Mouse (Mus musculus): ENCODE measurements around the gene Rcc1l. TPM values are rescaled to one million over a fixed set of nuclear protein-coding genes. Genes with fewer than 3 reads are reported as not detected.

Gene Rcc1l
- polyA plus RNA-seq, 1 experiment from 2014 or later: 22.9 TPM

DNA sequence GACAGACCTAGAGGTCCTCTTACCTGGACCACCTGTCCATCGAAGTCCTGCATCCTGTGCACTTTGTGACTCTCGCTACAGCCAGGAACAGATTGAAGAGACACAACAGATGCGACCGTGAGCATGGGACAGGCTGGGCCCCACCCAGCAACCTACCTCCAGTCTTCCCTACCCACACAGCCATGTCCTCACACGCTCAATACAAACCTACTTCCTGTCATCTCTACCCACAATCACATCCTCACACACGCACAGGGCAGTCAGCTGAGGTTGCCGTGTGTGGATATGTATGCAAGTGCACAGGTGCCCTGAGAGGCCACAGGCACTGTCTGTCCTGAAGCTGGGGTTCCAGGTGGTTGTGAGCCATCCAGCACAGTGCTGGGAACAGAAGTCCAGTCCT is 9.9 kb downstream of the Rcc1l start:
- peaks cover 41% of the 10 kb centered on the region for H3K36me3 ChIP-seq
- H3K4me1 ChIP-seq: no peaks in the 10 kb centered on the region; the same call in 1 of the 2 replicates
- no peak overlapping the region for H3K27ac ChIP-seq
- H3K9ac ChIP-seq: no peak overlapping the region
- H3K4me3 ChIP-seq: no peak overlapping the region
- no peaks in the 10 kb centered on the region for H3K27me3 ChIP-seq (replicated peaks)
- H3K4me2 ChIP-seq (replicated peaks): no peak overlapping the region
- 96% methylated on average over 7 of the region's 7 CpGs for WGBS
- H3K9me3 ChIP-seq: no peaks in the 10 kb centered on the region
- no peak for ATAC-seq (ENCODE audit: low FRiP score, low read depth)

DNA sequence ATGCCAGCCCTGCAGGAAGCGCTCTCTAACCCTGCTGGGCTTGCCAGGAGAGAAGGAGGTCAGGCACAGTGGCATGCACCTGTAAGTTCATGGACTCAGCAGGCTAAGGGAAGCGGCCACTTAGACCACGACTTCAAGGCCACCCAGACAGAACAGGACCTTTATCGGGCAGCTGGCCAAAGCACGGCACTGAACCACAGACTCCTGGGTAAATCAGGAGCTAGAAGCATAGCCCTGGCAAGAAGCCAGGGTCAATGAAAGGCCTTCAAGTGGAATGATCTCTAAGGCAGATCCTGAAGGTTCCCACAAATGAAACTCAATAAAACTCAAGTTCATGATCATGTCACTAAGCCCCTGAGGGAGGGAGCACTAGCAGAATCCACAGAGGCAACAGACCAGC is 11.9 kb downstream of the Rcc1l start:
- no peaks in the 10 kb centered on the region; the same call in 1 of the 2 replicates for H3K4me1 ChIP-seq
- no peak overlapping the region for H3K27ac ChIP-seq
- no peak overlapping the region for H3K9ac ChIP-seq
- no peaks in the 10 kb centered on the region for H3K27me3 ChIP-seq (replicated peaks)
- WGBS: 62% methylated on average over 5 of the region's 5 CpGs
- H3K9me3 ChIP-seq: no peaks in the 10 kb centered on the region
- H3K4me2 ChIP-seq (replicated peaks): no peak overlapping the region
- no peak for ATAC-seq (ENCODE audit: low FRiP score, low read depth)
- peaks cover 50% of the 10 kb centered on the region for H3K36me3 ChIP-seq
- H3K4me3 ChIP-seq: no peak overlapping the region

DNA sequence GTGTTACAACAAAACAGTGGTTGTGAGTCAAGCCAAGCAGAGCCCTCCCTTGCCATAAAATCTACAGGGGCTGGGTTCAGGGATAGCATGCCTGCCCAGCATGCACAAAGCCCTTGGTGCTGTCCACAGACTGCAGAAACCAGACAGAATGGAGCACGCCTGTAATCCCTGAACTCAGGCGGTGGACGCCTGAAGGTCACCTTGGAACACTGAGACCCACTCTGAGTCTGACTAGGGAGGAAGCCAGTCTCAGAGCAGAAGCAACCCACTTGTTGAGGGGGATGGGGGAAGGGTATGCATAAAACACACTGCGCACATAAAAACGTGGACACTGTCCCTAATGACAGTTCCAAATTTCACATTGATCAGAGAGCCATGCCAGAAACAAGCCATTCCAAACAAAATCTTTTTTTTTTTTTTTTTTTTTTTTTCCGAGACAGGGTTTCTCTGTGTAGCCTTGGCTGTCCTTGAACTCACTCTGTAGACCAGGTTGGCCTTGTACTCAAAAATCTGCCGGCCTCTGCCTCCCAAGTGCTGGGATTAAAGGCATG is 20.6 kb downstream of the Rcc1l start:
- H3K27ac ChIP-seq: no peak overlapping the region
- H3K27me3 ChIP-seq (replicated peaks): no peaks in the 10 kb centered on the region
- H3K9me3 ChIP-seq: no peaks in the 10 kb centered on the region
- H3K4me2 ChIP-seq (replicated peaks): no peak overlapping the region
- 93% methylated on average over 7 of the region's 7 CpGs for WGBS
- H3K36me3 ChIP-seq: peaks cover 74% of the 10 kb centered on the region
- no peaks in the 10 kb centered on the region for H3K4me1 ChIP-seq
- ATAC-seq (ENCODE audit: low FRiP score, low read depth): no peak
- H3K4me3 ChIP-seq: no peak overlapping the region
- H3K9ac ChIP-seq: no peak overlapping the region

DNA sequence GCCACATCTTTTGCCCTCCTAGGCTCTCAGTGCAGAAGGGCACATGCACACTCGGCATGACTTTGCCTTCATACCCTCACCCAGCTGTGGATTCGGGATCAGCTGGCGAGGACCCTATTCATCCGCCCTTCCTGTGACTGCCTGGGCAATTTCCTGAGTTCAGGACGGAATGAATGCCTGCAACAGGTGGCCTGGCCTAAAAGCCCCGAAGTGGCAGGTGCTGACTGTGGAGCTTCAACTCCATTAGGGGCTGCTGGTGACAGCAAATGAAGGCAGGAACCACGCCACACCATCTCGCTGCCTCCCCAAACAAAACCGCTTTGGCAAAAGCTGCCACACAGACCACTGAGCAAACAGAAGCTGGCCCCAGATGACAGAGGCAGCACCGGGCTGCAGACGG is 24.7 kb downstream of the Rcc1l start:
- no peaks in the 10 kb centered on the region for H3K4me1 ChIP-seq

DNA sequence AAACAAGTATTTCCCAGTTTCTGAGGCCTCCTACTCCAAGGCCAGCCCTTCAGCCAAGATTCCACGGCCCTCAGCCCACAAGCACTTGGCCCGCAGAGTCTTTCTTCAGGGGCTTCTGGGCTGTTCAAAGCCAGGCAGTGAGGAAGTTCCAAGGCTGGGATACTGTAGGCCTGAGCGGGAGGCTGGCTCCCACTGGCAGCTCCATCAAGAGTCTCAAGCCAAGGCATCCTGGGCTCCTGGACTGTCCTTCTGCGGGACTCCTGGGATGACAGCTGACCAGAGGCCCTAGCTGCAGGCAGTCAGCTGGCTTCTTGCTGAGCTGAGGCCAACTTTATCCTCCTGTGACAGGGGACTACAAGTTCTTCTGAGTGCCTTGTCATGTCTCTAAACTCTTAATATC is 28.4 kb downstream of the Rcc1l start:
- Histone ChIP-seq H3K9me3 (peaks cover 4% of the 10 kb centered on the region; the same call in 1 of the 2 replicates), H3K4me1 (no peaks in the 10 kb centered on the region), H3K4me3 (no peak overlapping the region), H3K27ac (no peak overlapping the region), H3K4me2 (replicated peaks) (no peak overlapping the region), H3K27me3 (replicated peaks) (no peaks in the 10 kb centered on the region), H3K36me3 (peaks cover 62% of the 10 kb centered on the region), H3K9ac (no peak overlapping the region)
- no peak for ATAC-seq (ENCODE audit: low FRiP score, low read depth)
- 93% methylated on average over 4 of the region's 4 CpGs for WGBS

More for the DNA sequence above, 24.7 kb downstream of the Rcc1l start:
- peaks cover 79% of the 10 kb centered on the region for H3K36me3 ChIP-seq
- no peak overlapping the region for H3K9ac ChIP-seq
- H3K27me3 ChIP-seq (replicated peaks): no peaks in the 10 kb centered on the region
- H3K4me3 ChIP-seq: no peak overlapping the region
- H3K9me3 ChIP-seq: no peaks in the 10 kb centered on the region
- no peak overlapping the region for H3K27ac ChIP-seq
- ATAC-seq (ENCODE audit: low FRiP score, low read depth): no peak
- 89% methylated on average over 11 of the region's 11 CpGs for WGBS
- H3K4me2 ChIP-seq (replicated peaks): no peak overlapping the region

DNA sequence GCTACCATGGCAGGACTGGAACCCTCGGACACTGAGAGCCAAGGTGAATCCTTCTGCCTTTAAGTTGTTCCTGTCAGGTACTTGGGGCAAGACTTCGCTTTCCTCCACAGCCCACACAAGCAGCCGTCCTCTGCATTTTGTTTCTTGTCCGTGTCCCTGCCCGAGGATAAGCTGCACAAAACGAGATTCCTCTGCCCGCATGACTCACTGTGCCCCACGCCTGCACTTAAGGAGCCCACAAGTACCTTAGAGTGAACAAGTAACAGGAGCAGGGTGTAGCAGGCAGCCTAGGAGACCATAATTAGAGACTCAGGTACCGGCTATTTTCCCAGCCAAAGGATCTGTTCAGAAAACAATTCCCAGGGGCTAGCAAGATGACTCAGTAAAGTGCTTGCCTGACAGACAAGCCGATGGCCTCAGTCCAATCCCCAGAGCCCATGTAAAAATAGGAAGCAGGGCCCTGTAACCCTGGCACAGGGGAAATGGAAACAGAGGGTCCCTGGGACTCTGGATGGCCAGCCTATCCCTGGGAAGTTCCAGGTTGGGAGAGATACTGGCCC is 29.3 kb downstream of the Rcc1l start:
- Histone ChIP-seq H3K4me1 (no peaks in the 10 kb centered on the region), H3K4me3 (no peak overlapping the region), H3K4me2 (replicated peaks) (no peak overlapping the region), H3K27ac (no peak overlapping the region), H3K27me3 (replicated peaks) (no peaks in the 10 kb centered on the region), H3K9ac (no peak overlapping the region), H3K9me3 (peaks cover 4% of the 10 kb centered on the region; the same call in 1 of the 2 replicates), H3K36me3 (peaks cover 62% of the 10 kb centered on the region)
- no peak for ATAC-seq (ENCODE audit: low FRiP score, low read depth)
- WGBS: 88% methylated on average over 10 of the region's 10 CpGs

DNA sequence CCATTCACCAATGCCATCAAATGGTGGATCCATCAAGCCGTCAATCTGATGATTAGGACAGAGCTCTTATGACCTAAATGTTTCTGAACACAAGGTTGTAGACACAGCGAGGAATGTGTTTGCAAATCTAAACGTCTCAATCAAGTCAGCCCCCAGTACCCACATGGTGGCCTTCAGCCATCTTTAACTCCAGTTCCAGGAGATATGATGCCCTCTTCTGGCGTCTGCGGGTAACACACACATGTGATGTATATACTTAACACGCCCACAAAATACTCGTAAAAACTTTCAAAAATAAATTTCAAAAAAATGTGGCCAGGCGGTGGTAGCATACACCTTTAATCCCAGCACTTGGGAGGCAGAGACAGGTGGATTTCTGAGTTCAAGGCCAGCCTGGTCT is 31.6 kb downstream of the Rcc1l start:
- no peak overlapping the region for H3K4me2 ChIP-seq (replicated peaks)
- 93% methylated on average over 8 of the region's 8 CpGs for WGBS
- H3K27me3 ChIP-seq (replicated peaks): no peaks in the 10 kb centered on the region
- H3K9me3 ChIP-seq: peaks cover 4% of the 10 kb centered on the region; the same call in 1 of the 2 replicates
- no peak for ATAC-seq (ENCODE audit: low FRiP score, low read depth)
- H3K4me3 ChIP-seq: no peak overlapping the region
- no peaks in the 10 kb centered on the region for H3K4me1 ChIP-seq
- no peak overlapping the region for H3K27ac ChIP-seq
- peaks cover 53% of the 10 kb centered on the region for H3K36me3 ChIP-seq
- no peak overlapping the region for H3K9ac ChIP-seq

DNA sequence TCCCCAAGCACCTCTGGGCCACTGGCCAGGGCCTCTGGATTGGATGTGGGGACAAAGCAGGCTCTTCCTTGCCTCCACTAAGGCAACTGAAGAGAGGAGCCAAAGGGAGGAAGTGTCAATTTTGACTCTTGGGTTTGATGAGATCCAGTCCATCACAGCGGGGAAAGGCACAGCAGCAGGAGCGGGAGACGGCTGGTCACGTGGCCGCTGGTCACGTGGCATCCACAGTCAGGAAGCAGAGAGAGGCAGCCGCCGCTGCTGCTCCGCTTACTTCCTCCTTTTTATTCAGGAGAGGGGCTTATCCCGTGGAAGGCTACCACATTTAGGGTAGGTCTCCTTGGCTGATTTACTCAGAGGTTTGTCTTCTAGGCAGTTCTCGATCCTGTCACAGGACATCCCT is 34.2 kb downstream of the Rcc1l start:
- Histone ChIP-seq H3K36me3 (peaks cover 56% of the 10 kb centered on the region), H3K27me3 (replicated peaks) (no peaks in the 10 kb centered on the region), H3K4me3 (no peak overlapping the region), H3K4me2 (replicated peaks) (no peak overlapping the region), H3K4me1 (no peaks in the 10 kb centered on the region), H3K9ac (no peak overlapping the region), H3K9me3 (peaks cover 4% of the 10 kb centered on the region; the same call in 1 of the 2 replicates), H3K27ac (no peak overlapping the region)
- 83% methylated on average over 11 of the region's 11 CpGs for WGBS
- no peak for ATAC-seq (ENCODE audit: low FRiP score, low read depth)

DNA sequence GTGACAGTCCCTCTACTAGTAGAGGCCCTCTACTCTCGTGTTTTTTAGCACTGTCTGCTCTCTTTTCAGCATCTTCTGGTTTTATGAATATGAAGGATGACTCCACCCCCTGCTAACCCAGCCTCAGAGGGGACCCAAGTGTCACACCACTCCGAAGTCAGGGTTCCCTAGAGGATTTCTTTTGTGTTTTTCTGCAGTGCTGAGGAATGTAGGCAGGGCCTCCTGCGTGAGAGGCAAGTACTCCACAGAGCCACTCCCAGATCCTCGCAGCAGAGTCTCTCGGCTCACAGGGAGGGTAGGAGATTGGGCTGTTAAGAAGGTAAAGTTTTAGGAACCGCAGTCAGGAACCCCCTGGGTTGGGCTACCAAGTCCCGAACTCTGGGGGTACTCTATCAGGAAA is 35.3 kb downstream of the Rcc1l start:
- Histone ChIP-seq H3K27ac (no peak overlapping the region), H3K4me3 (no peak overlapping the region), H3K36me3 (peaks cover 65% of the 10 kb centered on the region), H3K4me2 (replicated peaks) (no peak overlapping the region), H3K27me3 (replicated peaks) (no peaks in the 10 kb centered on the region), H3K9ac (no peak overlapping the region), H3K4me1 (no peaks in the 10 kb centered on the region), H3K9me3 (peaks cover 4% of the 10 kb centered on the region; the same call in 1 of the 2 replicates)
- WGBS: 78% methylated on average over 7 of the region's 7 CpGs
- ATAC-seq (ENCODE audit: low FRiP score, low read depth): no peak

DNA sequence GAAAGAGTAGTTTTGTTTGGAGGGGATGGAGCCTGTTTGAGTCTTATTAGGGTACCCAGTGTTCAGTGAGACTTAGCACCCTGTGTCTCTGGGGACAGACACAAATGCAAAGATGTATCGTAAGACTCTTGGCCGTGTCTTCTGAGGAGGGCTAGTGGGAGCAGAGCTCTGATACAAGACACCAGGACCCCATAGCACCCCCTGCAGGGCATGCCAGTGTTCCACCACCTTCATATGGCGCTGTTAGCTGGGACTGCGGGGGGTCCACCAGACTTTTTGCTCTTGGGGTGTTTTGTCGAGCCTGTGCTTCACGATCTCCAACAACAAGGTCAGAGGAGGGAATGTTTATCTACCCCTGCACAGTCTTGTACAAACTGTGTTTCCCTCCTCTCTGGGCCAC is 37.1 kb downstream of the Rcc1l start:
- no peak overlapping the region for H3K27ac ChIP-seq
- H3K36me3 ChIP-seq: peaks cover 76% of the 10 kb centered on the region
- WGBS: 89% methylated on average over 6 of the region's 6 CpGs
- H3K9ac ChIP-seq: no peak overlapping the region
- no peaks in the 10 kb centered on the region for H3K27me3 ChIP-seq (replicated peaks)
- no peak overlapping the region for H3K4me3 ChIP-seq
- no peaks in the 10 kb centered on the region for H3K4me1 ChIP-seq
- no peak for ATAC-seq (ENCODE audit: low FRiP score, low read depth)
- no peaks in the 10 kb centered on the region for H3K9me3 ChIP-seq
- H3K4me2 ChIP-seq (replicated peaks): no peak overlapping the region

DNA sequence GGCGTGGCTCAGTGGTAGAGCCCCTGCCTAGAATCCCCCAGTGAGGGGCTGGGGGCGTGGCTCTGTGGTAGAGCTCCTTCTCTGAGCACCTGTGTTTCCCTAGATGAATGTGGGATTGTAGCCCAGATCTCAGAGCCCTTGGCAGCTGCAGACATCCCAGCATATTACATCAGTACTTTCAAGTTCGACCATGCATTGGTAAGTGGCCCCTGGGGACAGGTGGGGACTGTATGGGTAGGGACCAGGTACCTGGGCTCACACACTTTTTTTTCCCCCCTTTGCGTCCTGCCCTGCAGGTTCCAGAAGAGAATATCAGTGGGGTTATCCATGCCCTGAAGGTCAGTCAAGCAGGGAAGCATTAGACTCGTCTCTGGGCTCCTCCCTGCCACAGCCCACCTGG is 38.6 kb downstream of the Rcc1l start:
- peaks cover 80% of the 10 kb centered on the region for H3K36me3 ChIP-seq
- no peak for ATAC-seq (ENCODE audit: low FRiP score, low read depth)
- H3K4me1 ChIP-seq: no peaks in the 10 kb centered on the region
- H3K9me3 ChIP-seq: no peaks in the 10 kb centered on the region
- 88% methylated on average over 5 of the region's 5 CpGs for WGBS
- H3K27ac ChIP-seq: no peak overlapping the region
- H3K4me2 ChIP-seq (replicated peaks): no peak overlapping the region
- no peak overlapping the region for H3K4me3 ChIP-seq
- H3K27me3 ChIP-seq (replicated peaks): no peaks in the 10 kb centered on the region
- no peak overlapping the region for H3K9ac ChIP-seq

DNA sequence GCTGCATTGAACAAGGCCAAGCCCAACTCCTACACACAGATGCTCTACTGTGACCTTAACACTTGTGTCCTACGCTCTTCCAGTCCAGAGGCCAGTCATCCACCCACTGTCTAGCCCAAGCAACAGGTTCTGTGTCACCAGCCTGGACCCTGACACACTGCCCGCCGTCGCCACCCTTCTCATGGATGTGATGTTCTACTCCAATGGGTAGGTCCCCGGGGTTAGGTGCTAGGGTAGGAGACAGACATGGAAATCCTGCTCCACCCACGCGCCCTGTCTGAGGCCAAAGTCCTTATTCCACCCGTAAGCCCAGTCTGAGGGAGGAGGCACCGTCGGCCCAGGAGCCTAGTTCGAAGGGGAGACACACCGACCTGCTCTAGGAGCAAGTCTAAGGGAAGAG is 40.6 kb downstream of the Rcc1l start:
- no peak for ATAC-seq (ENCODE audit: low FRiP score, low read depth)
- Histone ChIP-seq H3K4me1 (peaks cover 5% of the 10 kb centered on the region; the same call in 1 of the 2 replicates), H3K4me3 (no peak overlapping the region), H3K27me3 (replicated peaks) (no peaks in the 10 kb centered on the region), H3K9me3 (no peaks in the 10 kb centered on the region), H3K4me2 (replicated peaks) (no peak overlapping the region), H3K27ac (no peak overlapping the region), H3K9ac (no peak overlapping the region), H3K36me3 (peaks cover 70% of the 10 kb centered on the region)
- WGBS: 97% methylated on average over 12 of the region's 12 CpGs

DNA sequence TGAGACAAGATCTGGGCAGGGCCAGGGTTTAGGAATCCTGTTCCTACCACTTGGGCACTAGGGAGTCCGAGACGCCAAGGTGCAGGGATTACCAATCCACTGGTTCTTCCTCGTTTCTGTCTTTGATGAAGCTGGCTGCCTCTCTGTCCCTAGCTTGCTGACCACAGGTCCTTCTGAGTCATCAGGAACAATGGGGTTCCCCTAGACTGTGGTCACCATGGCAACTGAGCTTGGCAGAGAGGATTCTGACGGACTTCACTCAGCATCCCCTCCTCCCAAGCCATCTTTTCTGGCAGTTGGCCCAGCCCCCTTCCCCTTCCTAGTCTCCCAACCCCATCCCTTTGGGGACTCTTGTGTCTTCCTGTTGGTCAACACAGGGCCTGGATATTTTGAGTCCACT is 45.0 kb downstream of the Rcc1l start:
- Histone ChIP-seq H3K27ac (no peak overlapping the region), H3K9me3 (peaks cover 4% of the 10 kb centered on the region; the same call in 1 of the 2 replicates), H3K27me3 (replicated peaks) (no peaks in the 10 kb centered on the region), H3K4me3 (no peak overlapping the region), H3K4me1 (peaks cover 5% of the 10 kb centered on the region; the same call in 1 of the 2 replicates), H3K9ac (no peak overlapping the region), H3K4me2 (replicated peaks) (no peak overlapping the region), H3K36me3 (peaks cover 51% of the 10 kb centered on the region)
- ATAC-seq (ENCODE audit: low FRiP score, low read depth): no peak
- 46% methylated on average over 4 of the region's 4 CpGs for WGBS

Data from neural tube, embryonic 12.5 days (tissue).